Mouse (Mus musculus) CH12.LX (cell line): ENCODE results near the gene Aig1.

Experiments used
- CTCF ChIP-seq, 2 experiments: IDR thresholded peaks in 1 of 2; conservative IDR thresholded peaks in 1 of 2; 2 replicates each; pipeline ENCODE4 v1.5.1; 2011 to 2012; ENCODE audit warnings: low read depth in 2 of 2, low read length in 2 of 2, improper control_type of control experiment in 1 of 2, inconsistent platforms in 1 of 2, mild to moderate bottlenecking in 1 of 2, moderate library complexity in 1 of 2
- EP300 ChIP-seq: IDR thresholded peaks from 2 replicates; pipeline ENCODE4 v1.6.1; 2011; ENCODE audit warnings: low read length, improper control_type of control experiment
- HCFC1 ChIP-seq: IDR thresholded peaks from 2 replicates; pipeline ENCODE4 v1.6.1; 2012; ENCODE audit warnings: low read depth, mild to moderate bottlenecking, inconsistent platforms, low read length, improper control_type of control experiment
- MAX ChIP-seq: IDR thresholded peaks from 2 replicates; pipeline ENCODE4 v1.6.1; 2011; ENCODE audit warnings: low read length, improper control_type of control experiment
- MAZ ChIP-seq: IDR thresholded peaks from 2 replicates; pipeline ENCODE4 v1.6.1; 2012; ENCODE audit warnings: low read depth, mild to moderate bottlenecking, inconsistent platforms, low read length, improper control_type of control experiment, moderate library complexity
- MEF2A ChIP-seq: IDR thresholded peaks from 2 replicates; pipeline ENCODE4 v1.6.1; 2014; ENCODE audit warnings: low read depth, mild to moderate bottlenecking, inconsistent platforms, low read length, improper control_type of control experiment, borderline replicate concordance
- MYC ChIP-seq: IDR thresholded peaks from 2 replicates; pipeline ENCODE4 v1.6.1; 2011; ENCODE audit warnings: low read depth, mild to moderate bottlenecking, improper control_type of control experiment, low read length
- RCOR1 ChIP-seq: conservative IDR thresholded peaks from 2 replicates; pipeline ENCODE4 v1.6.1; 2012; ENCODE audit warnings: low read depth, mild to moderate bottlenecking, inconsistent platforms, low read length, improper control_type of control experiment
- TCF12 ChIP-seq: IDR thresholded peaks from 2 replicates; pipeline ENCODE4 v1.6.1; 2014; ENCODE audit warnings: low read depth, mild to moderate bottlenecking, inconsistent platforms, low read length, improper control_type of control experiment
- ZC3H11A ChIP-seq: IDR thresholded peaks from 2 replicates; pipeline ENCODE4 v1.6.1; 2012; ENCODE audit warnings: low read depth, mild to moderate bottlenecking, inconsistent platforms, low read length, improper control_type of control experiment
- ZKSCAN1 ChIP-seq: IDR thresholded peaks from 2 replicates; pipeline ENCODE4 v1.6.1; 2012; ENCODE audit warnings: low read depth, inconsistent platforms, low read length, improper control_type of control experiment, borderline replicate concordance
- ZNF384 ChIP-seq: IDR thresholded peaks from 2 replicates; pipeline ENCODE4 v1.6.1; 2012; ENCODE audit warnings: low read depth, low read length, improper control_type of control experiment, inconsistent platforms

GRCm38 (mm10) chr10:13878696-13879095 lies 9.9 kb upstream of the Aig1 start:
- TF ChIP-seq ZC3H11A, result no peak
- no peak for TF ChIP-seq ZNF384
- no peak for TF ChIP-seq CTCF (conservative IDR thresholded peaks at IDR 0.05 in 1 of 2, IDR thresholded peaks at IDR 0.05 in 1 of 2; ENCODE audit: low read depth in 2 of 2, low read length in 2 of 2)
- no peak for TF ChIP-seq RCOR1
- TF ChIP-seq MEF2A, result no peak
- TF ChIP-seq HCFC1, result no peak
- no peak for TF ChIP-seq MAZ
- TF ChIP-seq TCF12, result no peak
- no peak for TF ChIP-seq MYC
- no peak for TF ChIP-seq MAX
- TF ChIP-seq ZKSCAN1, result no peak
- TF ChIP-seq EP300, result no peak
